Mouse (Mus musculus) WW6 (cell line): ENCODE measurements around the gene Atxn3.
"Not testable (repeated sequence)": the region's sequence is repeated elsewhere in the genome, so short reads cannot be mapped to it uniquely, and the experiment has no call there.

Experiments
- DNase-seq: peaks from one replicate; pipeline ENCODE4 v3.0.0-alpha.2; 2013; ENCODE audit warnings: low read depth, low spot score

Atxn3 gene

GRCm38 (mm10) chr12:101958556-101958955 lies 510 bp upstream of the Atxn3 start:
- DNase-seq: no peak

- no peak for DNase-seq
Measured at GRCm38 (mm10) chr12:101957079-101957941, 736 bp downstream of the Atxn3 start.

- DNase-seq: not testable (repeated sequence)
Measured at GRCm38 (mm10) chr12:101955821-101956220, 2.2 kb downstream of the Atxn3 start.

GRCm38 (mm10) chr12:101948801-101949200 lies 9.2 kb downstream of the Atxn3 start:
- no peak for DNase-seq

- no peak for DNase-seq
Measured at GRCm38 (mm10) chr12:101947986-101948385, 10.1 kb downstream of the Atxn3 start.

GRCm38 (mm10) chr12:101937572-101937971 lies 20.5 kb downstream of the Atxn3 start:
- no peak for DNase-seq

- DNase-seq: no peak
Measured at GRCm38 (mm10) chr12:101935223-101935622, 22.8 kb downstream of the Atxn3 start.

GRCm38 (mm10) chr12:101928423-101928822 lies 29.6 kb downstream of the Atxn3 start:
- DNase-seq: no peak

- no peak for DNase-seq
Measured at GRCm38 (mm10) chr12:101922313-101922712, 35.7 kb downstream of the Atxn3 start.

- no peak for DNase-seq
Measured at GRCm38 (mm10) chr12:101919847-101920246, 38.2 kb downstream of the Atxn3 start.

- DNase-seq: no peak
Measured at GRCm38 (mm10) chr12:101917165-101917564, 40.9 kb downstream of the Atxn3 start.

- peak; percentile 62 for DNase-seq
Measured at GRCm38 (mm10) chr12:101912626-101913490, 45.2 kb downstream of the Atxn3 start, which contains the start of gene Trip11. TSS of gene Trip11 (minus strand) at chr12:101913267.

- DNase-seq: no peak
Measured at GRCm38 (mm10) chr12:101911346-101911745, 46.7 kb downstream of the Atxn3 start.

GRCm38 (mm10) chr12:101910360-101910759 lies 47.7 kb downstream of the Atxn3 start:
- DNase-seq: no peak

GRCm38 (mm10) chr12:101905817-101906216 lies 52.2 kb downstream of the Atxn3 start:
- DNase-seq: no peak

GRCm38 (mm10) chr12:101904906-101905305 lies 53.1 kb downstream of the Atxn3 start:
- DNase-seq: no peak

GRCm38 (mm10) chr12:101904170-101904569 lies 53.9 kb downstream of the Atxn3 start:
- no peak for DNase-seq

- no peak for DNase-seq
Measured at GRCm38 (mm10) chr12:101899671-101900245, 58.3 kb downstream of the Atxn3 start.

GRCm38 (mm10) chr12:101898966-101899365 lies 59.1 kb downstream of the Atxn3 start:
- no peak for DNase-seq

- no peak for DNase-seq
Measured at GRCm38 (mm10) chr12:101897113-101897512, 60.9 kb downstream of the Atxn3 start.

- DNase-seq: no peak
Measured at GRCm38 (mm10) chr12:101893296-101893695, 64.8 kb downstream of the Atxn3 start.

- DNase-seq: no peak
Measured at GRCm38 (mm10) chr12:101892832-101893231, 65.2 kb downstream of the Atxn3 start.
